Mouse (Mus musculus) embryonic facial prominence, embryonic 13.5 days (tissue): ENCODE results near the gene Eipr1. TPM values are rescaled to one million over a fixed set of nuclear protein-coding genes. Genes with fewer than 3 reads are reported as not detected.
"Not testable (repeated sequence)": the region's sequence is repeated elsewhere in the genome, so short reads cannot be mapped to it uniquely, and the experiment has no call there.

Source experiments
- ATAC-seq: fragments of 200-750 bp; cut with Nextera tagmentation; 2 replicates; pipeline ENCODE4 v1.8.0; 2017; ENCODE audit warnings: low read depth; ENCODE audit not compliant: insufficient number of reproducible peaks, insufficient read depth, low FRiP score, low TSS enrichment
- H3K27ac ChIP-seq: fragments of 300-500 bp; sonication (generic); 2 replicates; pipeline ENCODE4 v1.5.1; 2015; ENCODE audit warnings: moderate library complexity, mild to moderate bottlenecking, inconsistent platforms
- H3K27me3 ChIP-seq: fragments of 300-500 bp; sonication (generic); 2 replicates; pipeline ENCODE4 v1.6.1; 2015; ENCODE audit warnings: mild to moderate bottlenecking, inconsistent platforms
- H3K36me3 ChIP-seq: fragments of 300-500 bp; sonication (generic); 2 replicates; pipeline ENCODE4 v1.6.1; 2015; ENCODE audit warnings: mild to moderate bottlenecking, inconsistent platforms
- H3K4me1 ChIP-seq: fragments of 300-500 bp; sonication (generic); 2 replicates; pipeline ENCODE4 v1.6.1; 2015; ENCODE audit warnings: inconsistent platforms
- H3K4me2 ChIP-seq: fragments of 300-500 bp; sonication (generic); 2 replicates; pipeline ENCODE4 v1.6.1; 2015; ENCODE audit warnings: moderate library complexity, mild to moderate bottlenecking, inconsistent platforms
- H3K4me3 ChIP-seq: fragments of 300-500 bp; sonication (generic); 2 replicates; pipeline ENCODE4 v1.5.1; 2015; ENCODE audit warnings: mild to moderate bottlenecking, inconsistent platforms
- H3K9ac ChIP-seq: fragments of 300-500 bp; sonication (generic); 2 replicates; pipeline ENCODE4 v1.6.1; 2015; ENCODE audit warnings: mild to moderate bottlenecking, inconsistent platforms
- H3K9me3 ChIP-seq: fragments of 300-500 bp; sonication (generic); 2 replicates; pipeline ENCODE4 v1.6.1; 2016; ENCODE audit warnings: inconsistent platforms
- WGBS: fragments of 180-500 bp; shearing (Covaris S2); methylation state at CpG from one replicate; pipeline ENCODE4 v1.1.7; 2015; ENCODE audit warnings: mixed read lengths; 5-methylcytosine and 5-hydroxymethylcytosine counted together
- polyA plus RNA-seq: library from polyadenylated mRNA; unstranded; fragments of >200 nt; fragmentation: Nextera tagmentation; extraction: Ambion mirVana; gene quantifications from 2 replicates; pipeline ENCODE4 v1.2.1, GENCODE M21; 2015

Eipr1 gene
- polyA plus RNA-seq, 1 experiment from 2014 or later = 35.0 TPM

DNA sequence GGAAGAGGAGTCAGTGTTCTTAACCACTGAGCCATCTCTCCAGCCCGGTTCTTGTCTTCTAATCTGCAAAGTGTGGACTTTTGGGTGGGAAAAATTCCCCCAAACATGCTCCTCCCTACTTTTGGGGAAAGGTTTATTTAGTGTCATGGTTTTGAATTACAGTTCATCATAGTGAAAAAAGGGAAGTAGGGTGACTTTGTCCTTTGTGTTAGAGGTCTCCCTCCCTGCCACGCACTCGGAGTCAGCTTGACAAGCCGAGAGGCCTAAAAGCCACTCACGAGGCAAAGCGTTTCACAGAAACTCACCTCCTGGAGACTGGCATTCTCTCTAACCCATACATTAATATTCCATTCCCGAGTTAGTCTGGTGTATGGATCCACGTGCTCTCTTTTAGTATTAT lies 19.0 kb upstream of the Eipr1 start:
- no peaks in the 10 kb centered on the region for H3K27me3 ChIP-seq
- no peak overlapping the region for H3K4me3 ChIP-seq
- H3K9me3 ChIP-seq = no peaks in the 10 kb centered on the region
- H3K9ac ChIP-seq = no peak overlapping the region
- peaks cover 73% of the 10 kb centered on the region for H3K36me3 ChIP-seq
- H3K27ac ChIP-seq = no peak overlapping the region
- WGBS = 94% methylated on average over 8 of the region's 8 CpGs
- no peaks in the 10 kb centered on the region for H3K4me1 ChIP-seq
- ATAC-seq = no peak
- no peak overlapping the region for H3K4me2 ChIP-seq

DNA sequence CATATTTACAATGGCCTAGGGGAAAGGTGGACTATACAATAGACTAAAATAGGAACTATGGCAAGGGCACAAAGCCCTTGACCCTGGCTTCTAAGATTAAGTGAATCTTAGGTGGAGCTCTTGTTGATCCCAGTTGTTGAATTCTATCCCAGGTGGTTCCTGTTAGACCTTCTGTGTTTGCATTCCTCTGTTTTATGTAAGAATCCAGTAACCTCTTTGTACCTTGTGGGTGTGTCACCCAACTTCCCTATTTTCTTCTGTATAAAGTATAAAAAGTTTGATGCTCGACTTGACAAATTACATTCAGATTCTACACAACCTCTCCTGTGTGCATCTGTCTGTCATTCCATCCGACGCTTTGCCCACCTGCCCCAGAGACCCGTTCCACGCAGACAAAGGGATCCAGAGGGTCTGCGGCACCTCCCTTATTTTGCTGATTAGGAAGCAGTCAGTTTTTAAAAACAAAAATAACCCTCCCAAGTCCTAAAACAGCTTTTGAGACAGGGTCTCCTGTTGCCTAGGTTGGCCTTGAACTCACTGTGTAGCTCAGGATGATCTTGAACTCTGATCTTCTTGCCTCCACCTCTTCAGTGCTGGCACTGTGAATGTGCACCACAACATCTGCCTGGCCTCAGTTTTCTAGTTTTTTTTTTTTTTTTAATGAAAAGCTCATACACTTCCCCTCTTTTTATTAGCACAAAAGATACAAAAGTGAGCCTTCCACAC lies 17.9 kb upstream of the Eipr1 start:
- not testable (repeated sequence) for H3K9ac ChIP-seq, H3K27me3 ChIP-seq, H3K9me3 ChIP-seq, ATAC-seq, H3K4me1 ChIP-seq, H3K4me3 ChIP-seq, H3K4me2 ChIP-seq, H3K27ac ChIP-seq
- peaks cover 69% of the 10 kb centered on the region for H3K36me3 ChIP-seq
- WGBS = 95% methylated on average over 6 of the region's 6 CpGs

DNA sequence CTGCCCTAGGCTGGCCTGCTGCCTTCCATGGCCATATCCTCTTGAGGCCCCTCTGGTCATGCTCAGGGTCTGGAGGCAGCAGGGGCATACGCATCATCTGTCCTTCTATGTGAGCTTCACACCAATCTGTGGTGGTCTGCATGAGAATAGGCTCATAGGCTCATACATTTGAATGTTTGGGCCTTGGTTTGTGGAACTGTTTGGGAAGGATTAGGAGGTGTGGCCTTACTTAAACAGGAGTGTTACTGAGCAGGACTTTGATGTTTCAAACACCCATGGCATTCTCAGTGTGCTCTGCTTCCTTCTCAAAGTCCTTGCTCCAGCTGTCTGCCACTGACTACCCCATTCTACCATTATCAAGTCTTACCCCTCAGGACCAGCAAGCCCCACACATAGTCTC lies 17.3 kb upstream of the Eipr1 start:
- H3K4me3 ChIP-seq = no peak overlapping the region
- no peak for ATAC-seq
- H3K4me1 ChIP-seq = no peaks in the 10 kb centered on the region
- H3K27ac ChIP-seq = no peak overlapping the region
- H3K4me2 ChIP-seq = no peak overlapping the region
- whole genome bisulfite sequencing = 98% methylated on average over 1 of the region's 1 CpGs
- H3K36me3 ChIP-seq = peaks cover 63% of the 10 kb centered on the region
- H3K9ac ChIP-seq = no peak overlapping the region
- no peaks in the 10 kb centered on the region for H3K9me3 ChIP-seq
- H3K27me3 ChIP-seq = no peaks in the 10 kb centered on the region

DNA sequence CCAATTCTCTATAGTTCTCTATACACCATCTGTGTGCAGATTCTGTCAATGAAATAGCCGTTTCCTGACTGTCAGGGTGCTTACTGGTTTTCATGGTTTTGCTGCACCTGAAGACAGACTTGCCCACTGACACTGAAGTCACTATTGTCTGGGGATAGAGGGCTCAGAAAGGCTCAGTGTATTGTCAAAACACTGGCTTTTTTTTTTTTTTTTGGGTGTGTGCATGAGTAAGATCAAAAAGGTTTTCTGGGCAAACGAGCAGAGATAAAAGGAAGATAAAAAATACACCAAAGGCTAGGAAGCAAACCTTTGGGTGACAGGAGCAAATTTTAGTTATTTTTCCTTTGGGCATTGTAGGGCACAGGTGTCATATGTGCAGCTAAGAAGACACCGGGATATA lies 16.3 kb upstream of the Eipr1 start:
- H3K9ac ChIP-seq = no peak overlapping the region

GRCm38 (mm10) chr12:28743328-28743727 lies 8.3 kb upstream of the Eipr1 start:
- WGBS = 83% methylated on average over 3 of the region's 3 CpGs
- H3K36me3 ChIP-seq = peaks cover 45% of the 10 kb centered on the region
- no peak for ATAC-seq

More for the DNA sequence above, 16.3 kb upstream of the Eipr1 start:
- Histone ChIP-seq H3K4me2 (no peak overlapping the region), H3K4me3 (no peak overlapping the region), H3K9me3 (no peaks in the 10 kb centered on the region), H3K27me3 (no peaks in the 10 kb centered on the region), H3K27ac (no peak overlapping the region), H3K4me1 (no peaks in the 10 kb centered on the region), H3K36me3 (peaks cover 62% of the 10 kb centered on the region)
- ATAC-seq = no peak
- WGBS = 89% methylated on average over 3 of the region's 3 CpGs

DNA sequence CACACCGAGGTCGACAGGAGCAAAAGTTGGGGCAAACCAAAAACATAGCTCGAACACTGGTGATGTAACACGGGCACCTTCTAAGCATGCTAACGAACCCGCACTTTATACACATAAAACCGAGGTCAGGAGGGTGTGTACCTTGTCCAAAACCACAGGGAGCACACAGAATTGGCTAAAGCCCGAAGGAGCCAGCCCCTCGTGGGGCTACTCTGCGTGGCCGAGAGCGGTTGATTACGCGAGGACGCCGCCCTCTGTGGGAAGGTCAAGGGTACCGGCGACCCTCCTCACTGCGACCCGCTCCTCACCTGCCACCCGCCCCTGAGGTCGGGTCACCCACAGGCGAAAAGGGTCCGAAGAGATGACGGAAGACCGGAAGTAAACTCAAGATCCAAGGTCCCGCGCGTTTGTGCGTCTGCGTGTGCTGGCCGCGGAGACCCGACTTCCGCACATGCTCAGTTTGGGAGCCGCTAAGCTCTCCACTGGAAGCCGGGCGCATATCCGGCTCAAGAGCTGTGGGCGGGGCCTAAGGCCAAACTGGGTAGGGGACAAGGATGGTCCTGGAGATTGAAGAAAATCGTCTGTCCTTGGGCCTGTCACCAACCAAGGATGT lies 1.5 kb upstream of the Eipr1 start, which contains the start of gene Trappc12:
Trappc12 (minus strand) TSS at position 452 of the 613 bp plus-strand sequence.
- H3K27ac ChIP-seq = peak within 1 kb of the TSS; percentile 11; the same call in 1 of the 2 replicates
- no peaks in the 10 kb centered on the region for H3K9me3 ChIP-seq
- H3K4me3 ChIP-seq = peak within 1 kb of the TSS; percentile 84
- ATAC-seq = peak; percentile 85
- peaks cover 11% of the 10 kb centered on the region for H3K4me1 ChIP-seq
- peak within 1 kb of the TSS; percentile 85 for H3K9ac ChIP-seq
- peaks cover 22% of the 10 kb centered on the region for H3K36me3 ChIP-seq
- WGBS = under 1% methylated on average over 41 of the region's 41 CpGs
- H3K27me3 ChIP-seq = no peaks in the 10 kb centered on the region
- H3K4me2 ChIP-seq = peak within 1 kb of the TSS; percentile 91

More at GRCm38 (mm10) chr12:28743328-28743727, 8.3 kb upstream of the Eipr1 start:
- Histone ChIP-seq H3K27me3 (no peaks in the 10 kb centered on the region), H3K27ac (no peak overlapping the region), H3K4me2 (no peak overlapping the region), H3K4me3 (no peak overlapping the region), H3K9me3 (no peaks in the 10 kb centered on the region), H3K4me1 (no peaks in the 10 kb centered on the region), H3K9ac (no peak overlapping the region)

DNA sequence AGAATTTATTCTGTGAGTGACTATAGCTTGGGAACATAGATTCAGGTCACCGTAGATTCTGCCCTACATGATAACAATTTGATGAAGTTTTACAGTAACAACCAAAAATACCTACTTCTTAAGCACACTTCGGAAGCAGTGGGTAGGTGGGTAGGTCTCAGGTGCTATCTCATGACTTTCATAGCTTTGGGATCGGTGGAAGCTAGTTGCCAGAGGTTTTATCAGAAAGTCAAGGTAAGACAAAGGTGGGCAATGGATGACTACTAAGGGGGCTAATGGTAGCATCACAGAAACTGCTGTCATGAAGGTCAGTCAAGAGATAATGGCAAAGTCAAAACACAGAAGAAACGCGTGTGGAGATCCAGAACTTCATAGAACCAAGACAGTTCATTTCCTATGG lies 727 bp upstream of the Eipr1 start:
- Histone ChIP-seq H3K4me2 (peak overlapping the region; percentile 91), H3K27me3 (no peaks in the 10 kb centered on the region), H3K9ac (no peak overlapping the region), H3K36me3 (peaks cover 15% of the 10 kb centered on the region), H3K9me3 (no peaks in the 10 kb centered on the region), H3K4me1 (peaks cover 11% of the 10 kb centered on the region), H3K27ac (no peak overlapping the region), H3K4me3 (peak overlapping the region; percentile 84; the same call in 1 of the 2 replicates)
- 95% methylated on average over 5 of the region's 5 CpGs for WGBS
- no peak for ATAC-seq

DNA sequence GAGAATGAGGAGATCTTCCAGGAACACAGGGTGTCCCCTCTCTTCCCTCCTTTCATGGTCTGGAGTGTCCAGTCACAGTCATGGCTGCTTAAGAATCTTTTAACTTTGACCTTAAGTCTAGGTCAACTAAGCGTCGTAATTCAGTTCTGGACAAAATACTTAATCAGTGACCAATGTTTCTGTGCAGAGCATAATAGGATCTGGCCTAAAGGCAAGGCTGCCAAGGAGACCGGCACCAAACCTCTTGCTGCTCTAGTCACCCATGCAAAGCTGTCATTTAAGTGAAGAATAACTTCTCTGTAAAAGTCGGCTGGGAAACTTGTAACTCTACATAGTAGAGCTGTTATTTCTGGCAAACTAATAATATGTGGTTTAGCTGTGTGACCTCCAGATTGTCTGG lies 4.4 kb downstream of the Eipr1 start:
- Histone ChIP-seq H3K9ac (no peak overlapping the region), H3K36me3 (no peaks in the 10 kb centered on the region), H3K27me3 (no peaks in the 10 kb centered on the region), H3K4me1 (peaks cover 8% of the 10 kb centered on the region), H3K9me3 (no peaks in the 10 kb centered on the region), H3K27ac (no peak overlapping the region), H3K4me2 (no peak overlapping the region), H3K4me3 (no peak overlapping the region)
- WGBS = 87% methylated on average over 4 of the region's 4 CpGs
- no peak for ATAC-seq

- no peak overlapping the region for H3K4me2 ChIP-seq
- WGBS = 91% methylated on average over 7 of the region's 7 CpGs
- no peak for ATAC-seq
Measured at GRCm38 (mm10) chr12:28769953-28770352, 18.4 kb downstream of the Eipr1 start.

GRCm38 (mm10) chr12:28773815-28774214 lies 22.2 kb downstream of the Eipr1 start:
- H3K4me2 ChIP-seq = no peak overlapping the region
- no peaks in the 10 kb centered on the region for H3K9me3 ChIP-seq
- no peak overlapping the region for H3K27ac ChIP-seq
- peaks cover 5% of the 10 kb centered on the region for H3K36me3 ChIP-seq
- no peak overlapping the region for H3K4me3 ChIP-seq
- H3K27me3 ChIP-seq = no peaks in the 10 kb centered on the region
- 80% methylated on average over 3 of the region's 3 CpGs for WGBS
- no peaks in the 10 kb centered on the region for H3K4me1 ChIP-seq
- no peak overlapping the region for H3K9ac ChIP-seq
- no peak for ATAC-seq

More at GRCm38 (mm10) chr12:28769953-28770352, 18.4 kb downstream of the Eipr1 start:
- no peak overlapping the region for H3K4me3 ChIP-seq
- H3K4me1 ChIP-seq = no peaks in the 10 kb centered on the region
- no peaks in the 10 kb centered on the region for H3K9me3 ChIP-seq
- H3K27ac ChIP-seq = no peak overlapping the region
- H3K36me3 ChIP-seq = peaks cover 16% of the 10 kb centered on the region
- no peaks in the 10 kb centered on the region for H3K27me3 ChIP-seq
- H3K9ac ChIP-seq = no peak overlapping the region

DNA sequence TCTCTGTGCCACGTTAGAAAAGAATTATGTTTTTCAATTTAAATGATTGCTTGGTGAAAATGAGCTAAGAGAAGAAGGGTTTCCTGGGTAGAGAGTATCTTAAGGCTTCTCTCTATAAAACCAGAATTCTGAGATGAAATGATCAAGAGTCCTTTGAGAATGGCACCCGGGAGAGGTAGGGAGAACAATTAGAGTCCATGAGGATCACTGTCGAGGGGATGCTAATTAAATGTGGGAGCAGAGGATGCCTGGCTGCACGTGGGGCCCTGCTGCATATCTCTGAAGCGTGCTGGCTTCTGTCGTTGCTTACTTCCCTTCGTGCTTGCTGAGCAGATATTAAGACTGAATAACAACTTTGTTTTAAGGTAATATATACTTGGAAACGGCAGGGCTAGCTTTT lies 23.5 kb downstream of the Eipr1 start:
- no peak overlapping the region for H3K4me2 ChIP-seq
- H3K27me3 ChIP-seq = no peaks in the 10 kb centered on the region
- 44% methylated on average over 8 of the region's 8 CpGs for WGBS
- H3K4me1 ChIP-seq = no peaks in the 10 kb centered on the region
- ATAC-seq = no peak
- H3K36me3 ChIP-seq = peaks cover 1% of the 10 kb centered on the region; the same call in 1 of the 2 replicates
- H3K27ac ChIP-seq = no peak overlapping the region
- H3K9me3 ChIP-seq = no peaks in the 10 kb centered on the region
- no peak overlapping the region for H3K9ac ChIP-seq
- no peak overlapping the region for H3K4me3 ChIP-seq

DNA sequence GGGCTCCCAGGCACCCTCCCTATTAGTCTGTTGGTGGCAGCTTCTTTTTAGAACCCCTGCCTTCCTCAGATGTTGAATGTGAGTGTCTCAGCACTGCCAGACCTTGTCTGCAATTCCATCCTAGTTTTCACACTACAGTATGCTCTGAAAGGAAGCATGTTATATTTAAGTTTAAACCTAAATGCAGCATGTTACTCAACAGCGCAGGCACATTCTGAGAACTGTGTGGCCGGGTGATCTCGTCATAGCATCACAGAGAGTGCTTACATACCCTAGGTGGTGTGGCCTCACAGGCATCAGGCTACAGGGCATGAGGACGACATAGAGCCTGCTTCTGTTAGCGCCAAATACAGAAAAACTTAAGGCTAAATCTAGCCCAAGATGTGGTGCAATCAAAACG lies 24.0 kb downstream of the Eipr1 start:
- Histone ChIP-seq H3K27ac (no peak overlapping the region), H3K4me1 (no peaks in the 10 kb centered on the region), H3K36me3 (no peaks in the 10 kb centered on the region), H3K4me2 (no peak overlapping the region), H3K4me3 (no peak overlapping the region), H3K9ac (no peak overlapping the region), H3K9me3 (no peaks in the 10 kb centered on the region), H3K27me3 (no peaks in the 10 kb centered on the region)
- 82% methylated on average over 6 of the region's 6 CpGs for WGBS
- no peak for ATAC-seq
